Mouse (Mus musculus) kidney, adult 2 months (tissue): Measurements from ENCODE around the gene Mgat4e. TPM values are rescaled to one million over a fixed set of nuclear protein-coding genes. Genes with fewer than 3 reads are reported as not detected.

ENCODE experiments used
- DNase-seq: peaks from one replicate; pipeline ENCODE4 v3.0.0; 2021
- H3K27ac ChIP-seq: fragments of 200-500 bp; 2 replicates; pipeline ENCODE4 v1.5.1; 2012; ENCODE audit warnings: low read depth, low read length, control low read depth, inconsistent platforms; ENCODE audit not compliant: insufficient read depth
- H3K27me3 ChIP-seq: fragments of 200-500 bp; replicated peaks from 2 replicates; pipeline ENCODE4 v1.6.1; 2012; ENCODE audit warnings: mild to moderate bottlenecking, moderate library complexity, low read length, inconsistent platforms; ENCODE audit not compliant: control insufficient read depth, insufficient read depth
- H3K36me3 ChIP-seq: fragments of 200-500 bp; 2 replicates; pipeline ENCODE4 v1.6.1; 2012; ENCODE audit warnings: mild to moderate bottlenecking, moderate library complexity, low read length, inconsistent platforms; ENCODE audit not compliant: control insufficient read depth, insufficient read depth
- H3K4me1 ChIP-seq: fragments of 200-500 bp; 2 replicates; pipeline ENCODE4 v1.6.1; 2011; ENCODE audit warnings: low read length; ENCODE audit not compliant: control insufficient read depth, insufficient read depth
- H3K4me3 ChIP-seq: fragments of 200-500 bp; 2 replicates; pipeline ENCODE4 v1.5.1; 2011; ENCODE audit warnings: mild to moderate bottlenecking, low read depth, low read length, control low read depth; ENCODE audit not compliant: insufficient read depth
- CTCF ChIP-seq: fragments of 200-500 bp; conservative IDR thresholded peaks from 2 replicates; pipeline ENCODE4 v1.5.1; 2011; ENCODE audit warnings: low read depth, mild to moderate bottlenecking, control low read depth, low read length, moderate library complexity, mixed read lengths; ENCODE audit not compliant: insufficient read depth, insufficient read length
- POLR2A ChIP-seq: fragments of 200-500 bp; IDR thresholded peaks from one replicate; pipeline ENCODE4 v1.6.1; 2011; ENCODE audit warnings: low read depth, low read length, control low read depth
- WGBS: fragments of 180-500 bp; shearing (Covaris S2); methylation state at CpG from one replicate; pipeline ENCODE4 v1.1.7; 2018; 5-methylcytosine and 5-hydroxymethylcytosine counted together
- polyA plus RNA-seq: library from polyadenylated mRNA; depleted of rRNA; stranded (reverse); fragments of >200 nt; gene quantifications from 2 replicates; pipeline ENCODE4 v1.2.3, GENCODE M21; 2012

Gene Mgat4e
- polyA plus RNA-seq, 1 experiment, result 0.11 TPM

DNA sequence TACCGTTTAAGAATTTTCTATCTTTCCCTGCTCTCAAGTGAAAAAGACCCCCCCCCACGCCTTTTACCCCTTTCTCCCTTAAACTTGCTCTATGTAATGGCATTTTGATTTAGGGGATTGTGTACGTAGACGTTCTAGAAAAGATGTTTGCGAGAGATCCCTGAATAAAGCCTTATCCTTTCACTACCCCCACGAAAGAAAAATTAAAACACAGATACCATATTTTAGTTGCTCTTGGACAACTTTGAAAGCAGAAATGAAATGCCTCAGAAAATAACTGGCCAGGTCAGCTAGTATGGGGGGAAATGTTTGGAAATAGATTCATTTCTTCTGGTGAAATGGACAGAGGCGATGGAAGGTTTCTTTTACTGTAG is 12.3 kb upstream of the Mgat4e start:
- Histone ChIP-seq H3K4me1 (peaks cover 7% of the 10 kb centered on the region; the same call in 1 of the 2 replicates), H3K27ac (no peak overlapping the region), H3K36me3 (no peaks in the 10 kb centered on the region), H3K4me3 (peak overlapping the region; percentile 73), H3K27me3 (no peaks in the 10 kb centered on the region)
- no peak for DNase-seq
- no peak for TF ChIP-seq CTCF
- no peak for TF ChIP-seq POLR2A
- WGBS, result 31% methylated on average over 7 of the region's 7 CpGs

DNA sequence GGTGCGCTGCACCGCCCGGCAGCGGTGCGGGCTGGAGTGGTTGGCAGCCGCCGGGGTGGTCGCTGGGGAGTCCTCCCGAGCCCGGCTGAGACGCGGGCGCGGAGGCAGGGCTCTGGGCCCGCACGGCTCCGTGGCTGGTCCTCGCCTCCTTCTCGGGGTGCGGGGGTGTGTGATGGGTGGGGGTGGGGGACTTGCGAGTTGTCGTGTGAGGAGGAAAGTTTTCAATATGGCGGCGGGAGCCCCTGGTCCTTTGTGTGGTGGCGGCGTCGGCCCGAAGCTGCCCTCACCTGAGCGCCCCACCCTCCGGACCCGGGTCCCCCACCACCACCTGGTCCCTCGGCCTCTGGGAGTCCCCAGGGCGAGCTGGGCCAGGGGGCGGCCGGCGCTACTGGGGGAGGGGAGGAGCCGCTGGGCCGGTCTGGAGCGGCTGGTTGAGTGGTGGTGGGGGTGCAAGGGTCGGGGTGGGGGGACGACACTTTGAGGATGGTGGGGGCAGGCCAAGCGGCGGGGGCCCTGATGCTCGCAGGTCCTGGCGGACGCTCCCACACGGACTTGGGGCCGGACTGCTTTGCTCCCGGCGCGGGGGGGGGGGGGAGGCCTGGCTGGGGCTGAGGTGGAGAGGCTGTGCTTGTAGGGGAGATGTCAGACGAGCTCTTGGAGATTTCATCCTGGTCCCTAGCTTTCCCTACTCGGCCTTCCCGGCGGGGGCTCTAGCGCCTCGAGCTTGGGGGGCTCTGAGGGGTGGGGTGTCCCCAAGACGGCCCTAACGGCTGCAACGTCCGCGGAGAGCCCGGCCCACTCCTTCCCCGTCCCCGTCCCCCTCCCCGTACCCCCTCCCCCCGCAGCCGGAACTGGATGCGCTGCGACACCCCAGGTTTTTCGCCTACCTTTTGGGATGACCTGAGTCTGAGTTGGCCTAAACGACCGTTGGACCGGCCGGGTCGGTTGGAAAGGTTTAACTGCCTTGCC is 11.6 kb upstream of the Mgat4e start:
- Histone ChIP-seq H3K27me3 (no peaks in the 10 kb centered on the region), H3K36me3 (no peaks in the 10 kb centered on the region), H3K4me3 (peak overlapping the region; percentile 73), H3K4me1 (peaks cover 4% of the 10 kb centered on the region; the same call in 1 of the 2 replicates), H3K27ac (0 out of 2 replicates have a peak overlapping the region, but pooled peaks have one; percentile 18)
- WGBS, result 2% methylated on average over 72 of the region's 76 CpGs
- peak; percentile 20 for DNase-seq
- no peak for TF ChIP-seq POLR2A
- no peak for TF ChIP-seq CTCF

DNA sequence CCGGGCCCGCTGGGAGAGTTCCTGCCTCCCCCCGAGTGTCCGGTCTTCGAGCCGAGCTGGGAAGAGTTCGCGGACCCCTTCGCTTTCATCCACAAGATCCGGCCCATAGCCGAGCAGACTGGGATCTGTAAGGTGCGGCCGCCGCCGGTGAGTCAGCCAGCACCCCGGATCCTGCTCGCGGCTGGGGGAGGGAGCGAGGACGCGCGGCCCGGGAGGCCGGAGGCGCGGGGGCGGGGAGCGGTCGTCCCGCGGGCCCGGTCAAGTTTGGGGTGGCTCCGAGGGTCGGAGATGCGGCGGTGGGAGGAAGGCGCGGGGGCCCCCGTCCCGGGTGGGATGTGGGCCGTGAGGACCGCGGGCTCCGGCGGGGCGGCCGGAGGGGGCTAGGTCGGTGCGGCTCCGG is 10.9 kb upstream of the Mgat4e start:
- TF ChIP-seq POLR2A (no peak), CTCF (no peak)
- DNase-seq, result peak; percentile 52

DNA sequence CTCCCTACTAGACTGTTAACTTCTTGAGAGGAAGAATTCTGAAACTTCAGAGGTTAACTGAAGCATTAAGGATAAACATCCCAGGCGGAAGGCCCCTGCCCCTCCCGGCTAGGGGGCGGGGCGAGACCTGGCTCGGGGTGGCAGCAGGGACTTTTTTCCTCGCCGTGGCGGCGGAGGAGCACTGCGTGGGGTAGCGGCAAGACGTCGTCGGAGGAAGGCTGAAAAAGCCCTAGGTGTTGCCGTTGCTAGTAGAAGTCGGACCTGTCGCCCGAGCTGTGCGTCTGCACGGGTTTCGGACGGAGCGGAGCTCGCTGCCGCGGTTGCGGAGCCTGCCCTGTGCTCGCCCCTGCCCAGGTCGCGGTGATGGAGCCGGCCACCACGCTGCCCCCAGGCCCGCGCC is 10.5 kb upstream of the Mgat4e start, which contains the start of gene Kdm5b:
Gene Kdm5b, plus strand, starts transcription at position 196 of the 400 bp plus-strand sequence.
- DNase-seq, result peak; percentile 94
- WGBS, result under 1% methylated on average over 34 of the region's 34 CpGs
- TF ChIP-seq POLR2A, result peak; percentile 98
- no peak for TF ChIP-seq CTCF
- Histone ChIP-seq H3K4me1 (peaks cover 3% of the 10 kb centered on the region; the same call in 1 of the 2 replicates), H3K4me3 (peak within 1 kb of the TSS; percentile 73), H3K27ac (peak within 1 kb of the TSS; percentile 71), H3K36me3 (no peaks in the 10 kb centered on the region), H3K27me3 (no peaks in the 10 kb centered on the region)

More for the DNA sequence above, 10.9 kb upstream of the Mgat4e start:
- peaks cover 3% of the 10 kb centered on the region; the same call in 1 of the 2 replicates for H3K4me1 ChIP-seq
- WGBS, result under 1% methylated on average over 48 of the region's 50 CpGs
- no peaks in the 10 kb centered on the region for H3K27me3 ChIP-seq
- H3K27ac ChIP-seq, result peak overlapping the region; percentile 48
- no peaks in the 10 kb centered on the region for H3K36me3 ChIP-seq
- peak overlapping the region; percentile 73 for H3K4me3 ChIP-seq

DNA sequence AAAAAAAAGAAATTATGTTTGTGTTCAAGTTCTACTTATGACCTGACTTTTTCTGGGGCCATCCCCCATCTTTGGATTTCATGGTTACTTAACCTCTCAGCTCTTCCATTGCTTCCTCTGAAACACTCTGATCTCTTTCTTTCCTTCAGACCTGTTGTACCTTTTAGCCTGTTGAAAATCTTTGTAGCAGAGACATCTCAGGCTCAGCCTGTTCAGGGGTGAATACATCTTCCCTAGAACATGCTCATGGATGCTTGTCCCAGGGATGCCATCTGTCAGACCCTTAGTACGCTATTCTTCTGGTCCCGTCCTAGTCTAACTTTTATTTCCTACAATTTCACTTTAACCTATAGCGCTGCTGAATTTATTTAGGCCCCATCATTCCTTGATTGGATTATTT is 9.7 kb upstream of the Mgat4e start:
- TF ChIP-seq CTCF, result no peak
- no peak for TF ChIP-seq POLR2A
- Histone ChIP-seq H3K27me3 (no peaks in the 10 kb centered on the region), H3K36me3 (no peaks in the 10 kb centered on the region), H3K27ac (no peak overlapping the region), H3K4me3 (no peak overlapping the region), H3K4me1 (peaks cover 3% of the 10 kb centered on the region; the same call in 1 of the 2 replicates)
- no peak for DNase-seq
- WGBS, result 87% methylated on average over 3 of the region's 3 CpGs

DNA sequence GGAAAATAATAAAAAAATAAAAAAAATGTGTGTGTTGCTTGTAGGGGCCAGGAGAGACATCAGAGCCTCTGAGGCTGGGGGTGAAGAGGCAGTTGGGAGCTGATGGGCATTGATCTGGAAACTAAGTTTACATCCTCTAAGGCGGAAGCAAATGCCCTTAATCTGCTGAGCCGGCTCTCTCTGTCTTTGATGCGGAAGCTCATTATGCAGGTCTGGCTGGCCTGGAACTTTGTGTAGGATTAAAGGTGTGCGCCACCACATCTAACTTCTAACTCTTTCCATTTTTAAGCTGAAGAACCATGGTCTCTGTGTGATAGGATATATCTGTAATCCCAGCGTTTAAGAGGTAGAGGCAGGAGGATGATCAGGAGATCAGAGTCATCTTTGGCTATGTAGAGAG is 9.0 kb upstream of the Mgat4e start:
- H3K36me3 ChIP-seq, result no peaks in the 10 kb centered on the region
- no peak overlapping the region for H3K27ac ChIP-seq
- 81% methylated on average over 5 of the region's 5 CpGs for WGBS
- TF ChIP-seq CTCF (no peak), POLR2A (no peak)
- peaks cover 3% of the 10 kb centered on the region; the same call in 1 of the 2 replicates for H3K4me1 ChIP-seq
- no peak for DNase-seq
- H3K27me3 ChIP-seq, result no peaks in the 10 kb centered on the region
- no peak overlapping the region for H3K4me3 ChIP-seq

DNA sequence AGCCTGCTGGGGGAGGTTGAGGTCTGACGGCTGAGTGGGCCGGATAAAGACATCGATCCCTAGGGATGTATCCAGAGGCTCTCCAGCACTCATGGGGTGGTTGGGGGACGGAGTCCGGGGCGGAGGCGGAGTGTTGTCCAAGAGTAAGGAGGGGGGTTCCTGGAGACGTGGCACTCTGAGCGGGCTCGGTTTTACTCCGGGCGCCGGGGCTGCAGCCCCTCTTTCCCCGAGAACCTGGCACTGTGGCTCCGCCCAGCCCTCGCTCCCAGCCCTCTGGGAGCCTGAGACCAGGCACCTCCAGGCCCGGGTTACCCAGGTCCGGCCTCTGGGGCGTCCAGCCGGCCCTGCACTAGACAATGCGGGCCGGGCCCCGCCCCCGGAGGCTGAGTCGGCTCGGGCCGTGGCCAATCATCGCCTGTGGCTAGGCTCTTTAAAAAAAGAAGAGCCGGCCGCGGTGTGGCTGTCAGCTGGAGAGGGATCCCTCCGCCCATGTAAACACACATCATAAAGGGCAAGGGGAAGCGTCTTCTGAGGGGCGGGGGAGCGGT is 7.3 kb upstream of the Mgat4e start:
- Histone ChIP-seq H3K27ac (peak overlapping the region; percentile 88), H3K36me3 (no peaks in the 10 kb centered on the region), H3K4me1 (peaks cover 3% of the 10 kb centered on the region; the same call in 1 of the 2 replicates), H3K27me3 (no peaks in the 10 kb centered on the region), H3K4me3 (peak overlapping the region; percentile 80)
- DNase-seq, result peak; percentile 98
- WGBS, result under 1% methylated on average over 35 of the region's 35 CpGs
- TF ChIP-seq POLR2A, result peak; percentile 27
- TF ChIP-seq CTCF, result no peak
